ENCODE assay signal across 27 mouse cellular contexts in the genomic region with DNA sequence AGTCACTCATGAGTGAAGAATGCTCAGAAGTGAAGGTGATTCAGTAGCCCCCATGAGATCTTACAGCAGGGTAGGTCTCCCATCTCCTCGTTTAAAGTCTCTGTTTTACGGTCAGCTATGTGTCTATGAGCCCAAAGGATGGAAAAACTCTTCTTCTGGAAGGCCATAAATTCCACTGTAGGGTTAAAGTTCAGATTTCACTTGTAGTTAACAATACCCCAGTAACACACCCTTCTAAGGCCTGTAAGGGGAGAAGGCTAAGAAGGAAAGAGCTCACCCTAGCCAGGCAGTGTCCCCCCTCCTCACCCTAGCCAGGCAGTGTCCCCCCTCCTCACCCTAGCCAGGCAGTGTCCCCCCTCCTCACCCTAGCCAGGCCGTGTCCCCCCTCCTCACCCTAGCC.
"Had no signal": no experiment of that assay in that cellular context is flagged by ENCODE, and none has a peak within 500 bp of the region (broad histone marks: within the 10 kb centered on the region; RNA-seq: fewer than 3 reads in every experiment).

No protein-coding gene starts in this region.

- H3K9me3 ChIP-seq: embryonic facial prominence, embryonic 10.5 days; embryonic facial prominence, embryonic 12.5 days; embryonic facial prominence, embryonic 13.5 days; embryonic facial prominence, embryonic 15.5 days; forebrain, embryonic 10.5 days; forebrain, embryonic 12.5 days; forebrain, embryonic 13.5 days; forebrain, embryonic 15.5 days had no signal

- H3K4me3 ChIP-seq: embryonic facial prominence, embryonic 10.5 days; embryonic facial prominence, embryonic 12.5 days; embryonic facial prominence, embryonic 13.5 days; embryonic facial prominence, embryonic 15.5 days; erythroblast, embryonic 14.5 days; forebrain, embryonic 10.5 days; forebrain, embryonic 12.5 days; forebrain, embryonic 13.5 days; forebrain, embryonic 15.5 days; gastrocnemius, adult 2 months had no signal

- H3K9ac ChIP-seq: embryonic facial prominence, embryonic 12.5 days; embryonic facial prominence, embryonic 13.5 days; embryonic facial prominence, embryonic 15.5 days; forebrain, embryonic 12.5 days; forebrain, embryonic 13.5 days; forebrain, embryonic 15.5 days; forebrain, postnatal 0 days had no signal

- H3K27ac ChIP-seq: embryonic facial prominence, embryonic 10.5 days; embryonic facial prominence, embryonic 12.5 days; embryonic facial prominence, embryonic 13.5 days; embryonic facial prominence, embryonic 15.5 days; forebrain, embryonic 10.5 days; forebrain, embryonic 12.5 days; forebrain, embryonic 13.5 days; forebrain, embryonic 15.5 days; gastrocnemius, adult 2 months had no signal

- DNase-seq: cerebellum, adult 18-20 months; cerebellum, adult 2 months; cerebellum, adult 8-10 months; cerebellum, adult 9-10 months; cerebellum, adult 9-11 months; cerebellum, postnatal 10 days; cerebellum, postnatal 14 days; cerebellum, postnatal 25 days; cerebellum, postnatal 36 days; embryo, embryonic 11 days; forebrain, postnatal 0 days; gastrocnemius, adult 2 months; gastrocnemius, postnatal 10 days; gastrocnemius, postnatal 14 days; gastrocnemius, postnatal 25 days; gastrocnemius, postnatal 36 days had no signal

- H3K36me3 ChIP-seq: embryonic facial prominence, embryonic 15.5 days; forebrain, embryonic 12.5 days; forebrain, embryonic 15.5 days had no signal

- H3K4me1 ChIP-seq: embryonic facial prominence, embryonic 12.5 days; embryonic facial prominence, embryonic 13.5 days; embryonic facial prominence, embryonic 15.5 days had no signal

- ATAC-seq: forebrain, embryonic 13.5 days; forebrain, embryonic 14.5 days; forebrain, embryonic 15.5 days; forebrain, embryonic 16.5 days; forebrain, postnatal 0 days had no signal

- H3K4me2 ChIP-seq: embryonic facial prominence, embryonic 12.5 days; embryonic facial prominence, embryonic 13.5 days; embryonic facial prominence, embryonic 15.5 days; forebrain, embryonic 12.5 days; forebrain, embryonic 13.5 days; forebrain, embryonic 15.5 days had no signal

- H3K27me3 ChIP-seq: embryonic facial prominence, embryonic 12.5 days; embryonic facial prominence, embryonic 13.5 days; embryonic facial prominence, embryonic 15.5 days; forebrain, embryonic 15.5 days had no signal
